Mouse (Mus musculus): ENCODE measurements around the gene Ctnnd2. TPM values are rescaled to one million over a fixed set of nuclear protein-coding genes. Genes with fewer than 3 reads are reported as not detected.

Gene Ctnnd2
- total and polyA plus RNA-seq, 2 experiments: 0.02 to 0.28 TPM

GRCm38 (mm10) chr15:30513122-30513521, 340.7 kb downstream of the Ctnnd2 start:
- Histone ChIP-seq H3K79me2 (ENCODE audit: control insufficient read depth, insufficient read depth, low read length) (no peaks in the 10 kb centered on the region), H3K4me3 (ENCODE audit: insufficient read depth, low read depth, low read length) (no peak overlapping the region), H3K36me3 (ENCODE audit: control insufficient read depth, insufficient read depth, low read length) (no peaks in the 10 kb centered on the region), H3K9ac (ENCODE audit: low read depth, low read length) (no peak overlapping the region), H3K27ac (replicated peaks; ENCODE audit: insufficient read depth, low read depth, low read length) (no peak overlapping the region), H3K4me1 (ENCODE audit: control insufficient read depth, insufficient read depth, low read length) (no peaks in the 10 kb centered on the region), H3K27me3 (ENCODE audit: control insufficient read depth, insufficient read depth, low read length) (no peaks in the 10 kb centered on the region)
- no peak for DNase-seq (ENCODE audit: extremely low read depth, low read depth, low spot score)
- TF ChIP-seq CTCF (IDR thresholded peaks at IDR 0.05; ENCODE audit: low read depth, low read length): no peak
- no peak for TF ChIP-seq POLR2A (IDR thresholded peaks at IDR 0.05; ENCODE audit: extremely low read depth, insufficient read depth, low read length)

- Histone ChIP-seq H3K27me3 (ENCODE audit: control insufficient read depth, insufficient read depth, low read length) (no peaks in the 10 kb centered on the region), H3K4me3 (ENCODE audit: insufficient read depth, low read depth, low read length) (no peak overlapping the region), H3K4me1 (ENCODE audit: control insufficient read depth, insufficient read depth, low read length) (no peaks in the 10 kb centered on the region), H3K27ac (replicated peaks; ENCODE audit: insufficient read depth, low read depth, low read length) (no peak overlapping the region), H3K9ac (ENCODE audit: low read depth, low read length) (no peak overlapping the region), H3K79me2 (ENCODE audit: control insufficient read depth, insufficient read depth, low read length) (no peaks in the 10 kb centered on the region), H3K36me3 (ENCODE audit: control insufficient read depth, insufficient read depth, low read length) (no peaks in the 10 kb centered on the region)
- DNase-seq (ENCODE audit: extremely low read depth, low read depth, low spot score): no peak
- TF ChIP-seq CTCF (IDR thresholded peaks at IDR 0.05; ENCODE audit: low read depth, low read length) (no peak), POLR2A (IDR thresholded peaks at IDR 0.05; ENCODE audit: extremely low read depth, insufficient read depth, low read length) (no peak)
- 61% methylated on average over 4 of the region's 4 CpGs for WGBS
Measured at GRCm38 (mm10) chr15:30515425-30515824, 343.0 kb downstream of the Ctnnd2 start.

GRCm38 (mm10) chr15:30541459-30541858, 369.1 kb downstream of the Ctnnd2 start:
- no peak for TF ChIP-seq CTCF (IDR thresholded peaks at IDR 0.05; ENCODE audit: low read depth, low read length)
- TF ChIP-seq POLR2A (IDR thresholded peaks at IDR 0.05; ENCODE audit: extremely low read depth, insufficient read depth, low read length): no peak
- H3K9ac ChIP-seq (ENCODE audit: low read depth, low read length): no peak overlapping the region
- H3K36me3 ChIP-seq (ENCODE audit: control insufficient read depth, insufficient read depth, low read length): no peaks in the 10 kb centered on the region
- H3K27me3 ChIP-seq (ENCODE audit: control insufficient read depth, insufficient read depth, low read length): no peaks in the 10 kb centered on the region
- no peak overlapping the region for H3K4me3 ChIP-seq (ENCODE audit: insufficient read depth, low read depth, low read length)
- 80% methylated on average over 5 of the region's 5 CpGs for WGBS
- no peaks in the 10 kb centered on the region for H3K79me2 ChIP-seq (ENCODE audit: control insufficient read depth, insufficient read depth, low read length)
- DNase-seq (ENCODE audit: extremely low read depth, low read depth, low spot score): no peak
- no peaks in the 10 kb centered on the region for H3K4me1 ChIP-seq (ENCODE audit: control insufficient read depth, insufficient read depth, low read length)
- no peak overlapping the region for H3K27ac ChIP-seq (replicated peaks; ENCODE audit: insufficient read depth, low read depth, low read length)

GRCm38 (mm10) chr15:30548263-30548662, 375.9 kb downstream of the Ctnnd2 start:
- WGBS: 86% methylated on average over 4 of the region's 4 CpGs
- H3K27me3 ChIP-seq (ENCODE audit: control insufficient read depth, insufficient read depth, low read length): no peaks in the 10 kb centered on the region
- no peak for DNase-seq (ENCODE audit: extremely low read depth, low read depth, low spot score)

GRCm38 (mm10) chr15:30550956-30551355, 378.6 kb downstream of the Ctnnd2 start:
- H3K79me2 ChIP-seq (ENCODE audit: control insufficient read depth, insufficient read depth, low read length): no peaks in the 10 kb centered on the region
- 89% methylated on average over 12 of the region's 12 CpGs for WGBS

More at GRCm38 (mm10) chr15:30548263-30548662, 375.9 kb downstream of the Ctnnd2 start:
- no peak overlapping the region for H3K27ac ChIP-seq (replicated peaks; ENCODE audit: insufficient read depth, low read depth, low read length)
- no peak overlapping the region for H3K4me3 ChIP-seq (ENCODE audit: insufficient read depth, low read depth, low read length)
- H3K79me2 ChIP-seq (ENCODE audit: control insufficient read depth, insufficient read depth, low read length): no peaks in the 10 kb centered on the region
- H3K9ac ChIP-seq (ENCODE audit: low read depth, low read length): no peak overlapping the region
- no peaks in the 10 kb centered on the region for H3K4me1 ChIP-seq (ENCODE audit: control insufficient read depth, insufficient read depth, low read length)
- TF ChIP-seq CTCF (IDR thresholded peaks at IDR 0.05; ENCODE audit: low read depth, low read length) (no peak), POLR2A (IDR thresholded peaks at IDR 0.05; ENCODE audit: extremely low read depth, insufficient read depth, low read length) (no peak)
- H3K36me3 ChIP-seq (ENCODE audit: control insufficient read depth, insufficient read depth, low read length): no peaks in the 10 kb centered on the region

GRCm38 (mm10) chr15:30553910-30554406, 381.6 kb downstream of the Ctnnd2 start:
- Histone ChIP-seq H3K79me2 (ENCODE audit: control insufficient read depth, insufficient read depth, low read length) (no peaks in the 10 kb centered on the region), H3K4me1 (ENCODE audit: control insufficient read depth, insufficient read depth, low read length) (no peaks in the 10 kb centered on the region), H3K27ac (replicated peaks; ENCODE audit: insufficient read depth, low read depth, low read length) (no peak overlapping the region), H3K9ac (ENCODE audit: low read depth, low read length) (no peak overlapping the region), H3K4me3 (ENCODE audit: insufficient read depth, low read depth, low read length) (no peak overlapping the region), H3K36me3 (ENCODE audit: control insufficient read depth, insufficient read depth, low read length) (no peaks in the 10 kb centered on the region), H3K27me3 (ENCODE audit: control insufficient read depth, insufficient read depth, low read length) (no peaks in the 10 kb centered on the region)
- no peak for DNase-seq (ENCODE audit: extremely low read depth, low read depth, low spot score)
- WGBS: 85% methylated on average over 2 of the region's 2 CpGs
- TF ChIP-seq CTCF (IDR thresholded peaks at IDR 0.05; ENCODE audit: low read depth, low read length): no peak
- TF ChIP-seq POLR2A (IDR thresholded peaks at IDR 0.05; ENCODE audit: extremely low read depth, insufficient read depth, low read length): no peak

More at GRCm38 (mm10) chr15:30550956-30551355, 378.6 kb downstream of the Ctnnd2 start:
- TF ChIP-seq CTCF (IDR thresholded peaks at IDR 0.05; ENCODE audit: low read depth, low read length) (no peak), POLR2A (IDR thresholded peaks at IDR 0.05; ENCODE audit: extremely low read depth, insufficient read depth, low read length) (no peak)
- no peak overlapping the region for H3K9ac ChIP-seq (ENCODE audit: low read depth, low read length)
- no peaks in the 10 kb centered on the region for H3K4me1 ChIP-seq (ENCODE audit: control insufficient read depth, insufficient read depth, low read length)
- no peak overlapping the region for H3K27ac ChIP-seq (replicated peaks; ENCODE audit: insufficient read depth, low read depth, low read length)
- no peaks in the 10 kb centered on the region for H3K27me3 ChIP-seq (ENCODE audit: control insufficient read depth, insufficient read depth, low read length)
- H3K36me3 ChIP-seq (ENCODE audit: control insufficient read depth, insufficient read depth, low read length): no peaks in the 10 kb centered on the region
- DNase-seq (ENCODE audit: extremely low read depth, low read depth, low spot score): no peak
- no peak overlapping the region for H3K4me3 ChIP-seq (ENCODE audit: insufficient read depth, low read depth, low read length)
